ENCODE assay signal across 7 mouse cellular contexts in genomic region chr19:42019011-42019522, GRCm38 (mm10). TPM values are rescaled to one million over a fixed set of nuclear protein-coding genes. Genes with fewer than 3 reads are reported as not detected.
DNase-seq lines count a peak whose midpoint lies in the region; ATAC-seq and TF ChIP-seq lines count a peak whose summit lies in the region.

No protein-coding gene starts in this region.

- no peak overlapping the region for H3K9ac ChIP-seq in lung, embryonic 14.5 days
- H3K9ac ChIP-seq in stomach, postnatal 0 days (ENCODE audit: low read length): no peak overlapping the region

- H3K36me3 ChIP-seq in lung, embryonic 14.5 days (ENCODE audit: insufficient read depth): no peaks in the 10 kb centered on the region
- H3K36me3 ChIP-seq in stomach, postnatal 0 days (ENCODE audit: control insufficient read depth, insufficient read depth, low read length): no peaks in the 10 kb centered on the region

- DNase-seq in lung, embryonic 14.5 days: peak; percentile 29
- DNase-seq in lung, postnatal 14 days: no peak
- DNase-seq in c-Kit-positive CD71-negative TER-119-negative erythroid progenitor cells, embryonic 14.5 days (ENCODE audit: low read depth): peak; percentile 26
- DNase-seq in stomach, postnatal 0 days (ENCODE audit: low spot score): no peak
- DNase-seq in layer of hippocampus, adult 9-11 months: no peak
- DNase-seq in cerebellum, adult 11 months: no peak

- WGBS in lung, embryonic 14.5 days: 28% methylated on average over 4 of the region's 4 CpGs
- WGBS in stomach, postnatal 0 days: 47% methylated on average over 4 of the region's 4 CpGs

- peak overlapping the region; percentile 74 for H3K27ac ChIP-seq in lung, embryonic 14.5 days (ENCODE audit: low read depth)
- peak overlapping the region; percentile 89 for H3K27ac ChIP-seq in stomach, postnatal 0 days (replicated peaks)

- H3K4me1 ChIP-seq in lung, embryonic 14.5 days (ENCODE audit: insufficient read depth): peaks cover 3% of the 10 kb centered on the region; the same call in 1 of the 2 replicates
- H3K4me1 ChIP-seq in stomach, postnatal 0 days (replicated peaks; ENCODE audit: control insufficient read depth, insufficient read depth): peaks cover 15% of the 10 kb centered on the region

- no peak overlapping the region for H3K4me3 ChIP-seq in lung, embryonic 14.5 days (ENCODE audit: low read depth, low read length)
- no peak overlapping the region for H3K4me3 ChIP-seq in stomach, postnatal 0 days (ENCODE audit: low read depth, low read length)

- no peaks in the 10 kb centered on the region for H3K9me3 ChIP-seq in lung, embryonic 14.5 days (ENCODE audit: low read depth, low read length)
- no peaks in the 10 kb centered on the region for H3K9me3 ChIP-seq in stomach, postnatal 0 days (ENCODE audit: control insufficient read depth, low read length)

- no peak for TF ChIP-seq EP300 in stomach, postnatal 0 days (optimal IDR thresholded peaks at IDR 0.05)

- no peak overlapping the region for H3K4me2 ChIP-seq in lung, embryonic 14.5 days
- no peak overlapping the region for H3K4me2 ChIP-seq in stomach, postnatal 0 days (replicated peaks; ENCODE audit: low read depth)

- no peaks in the 10 kb centered on the region for H3K27me3 ChIP-seq in lung, embryonic 14.5 days (ENCODE audit: insufficient read depth, low read length)
- H3K27me3 ChIP-seq in stomach, postnatal 0 days (ENCODE audit: control insufficient read depth, insufficient read depth, low read length): no peaks in the 10 kb centered on the region

- no peak for TF ChIP-seq CTCF in lung, embryonic 14.5 days (IDR thresholded peaks at IDR 0.05; ENCODE audit: low read depth)
- TF ChIP-seq CTCF in stomach, postnatal 0 days (IDR thresholded peaks at IDR 0.05; ENCODE audit: low read depth): no peak

- peak; percentile 36; the same call in 1 of the 2 replicates for ATAC-seq in lung, embryonic 14.5 days (ENCODE audit: insufficient read depth)
- peak; percentile 65 for ATAC-seq in inflammation-experienced regulatory T-cells, adult 6 months
- no peak for ATAC-seq in stomach, postnatal 0 days (ENCODE audit: low FRiP score, low TSS enrichment)

RNA-seq across cellular contexts. Expression of gene Ankrd2, which starts 16.7 kb away (rescaled TPM):
- polyA plus RNA-seq in lung, embryonic 14.5 days (2014; fragmentation: Nextera tagmentation; extraction: Ambion mirVana): 0.17 and 0.41 TPM in 2 replicates
- polyA plus RNA-seq in inflammation-experienced regulatory T-cells, adult 6 months (2017; shearing (Covaris generic)): not detected
- polyA plus RNA-seq in stomach, postnatal 0 days (2015; fragmentation: Nextera tagmentation; extraction: Ambion mirVana): 0.11 and 0.12 TPM in 2 replicates

RNA-seq across cellular contexts. Expression of gene Hoga1, which starts 26.3 kb away (rescaled TPM):
- polyA plus RNA-seq in lung, embryonic 14.5 days (2014; fragmentation: Nextera tagmentation; extraction: Ambion mirVana): 1.2 and 1.6 TPM in 2 replicates
- not detected for polyA plus RNA-seq in inflammation-experienced regulatory T-cells, adult 6 months (2017; shearing (Covaris generic))
- polyA plus RNA-seq in stomach, postnatal 0 days (2015; fragmentation: Nextera tagmentation; extraction: Ambion mirVana): 1.6 and 1.8 TPM in 2 replicates

RNA-seq across cellular contexts. Expression of gene 4933411K16Rik, which starts 33.0 kb away (rescaled TPM):
- 0.18 TPM in 1 of 2 replicates, not detected in the other for polyA plus RNA-seq in lung, embryonic 14.5 days (2014; fragmentation: Nextera tagmentation; extraction: Ambion mirVana)
- polyA plus RNA-seq in inflammation-experienced regulatory T-cells, adult 6 months (2017; shearing (Covaris generic)): not detected
- not detected in 2 replicates for polyA plus RNA-seq in stomach, postnatal 0 days (2015; fragmentation: Nextera tagmentation; extraction: Ambion mirVana)

RNA-seq across cellular contexts. Expression of gene Ubtd1, which starts 37.5 kb away (rescaled TPM):
- 13.1 TPM in 2 replicates for polyA plus RNA-seq in lung, embryonic 14.5 days (2014; fragmentation: Nextera tagmentation; extraction: Ambion mirVana)
- polyA plus RNA-seq in inflammation-experienced regulatory T-cells, adult 6 months (2017; shearing (Covaris generic)): 1 to 10 TPM; 1.1 to 4.7 (median 3.9) TPM
- polyA plus RNA-seq in stomach, postnatal 0 days (2015; fragmentation: Nextera tagmentation; extraction: Ambion mirVana): 21.3 and 23.5 TPM in 2 replicates

RNA-seq across cellular contexts. Expression of gene Mms19, which starts 38.1 kb away (rescaled TPM):
- polyA plus RNA-seq in lung, embryonic 14.5 days (2014; fragmentation: Nextera tagmentation; extraction: Ambion mirVana): 35.6 and 41.7 TPM in 2 replicates
- polyA plus RNA-seq in inflammation-experienced regulatory T-cells, adult 6 months (2017; shearing (Covaris generic)): 10 to 100 TPM; 58.6 to 97.5 (median 79.2) TPM
- 10.2 and 11.7 TPM in 2 replicates for polyA plus RNA-seq in stomach, postnatal 0 days (2015; fragmentation: Nextera tagmentation; extraction: Ambion mirVana)

Comparison
In these comparisons a context has a peak if more than half of its experiments do, and no peak if none do; other contexts are left out.
1. DNase-seq: peak in lung, embryonic 14.5 days (single experiment) and c-Kit-positive CD71-negative TER-119-negative erythroid progenitor cells, embryonic 14.5 days (single experiment); none in lung, postnatal 14 days (single experiment), stomach, postnatal 0 days (single experiment), layer of hippocampus, adult 9-11 months (single experiment) and cerebellum, adult 11 months (single experiment).